Mouse (Mus musculus) ovary, postnatal 14 days (tissue): ENCODE data around the gene Dchs2.
"Not testable (repeated sequence)": the region's sequence is repeated elsewhere in the genome, so short reads cannot be mapped to it uniquely, and the experiment has no call there.

ENCODE experiments used
- DNase-seq: peaks from one replicate; pipeline ENCODE4 v3.0.0; 2022; ENCODE audit warnings: low spot score

Dchs2 gene

GRCm38 (mm10) chr3:83127726-83128448 lies at the start of gene Dchs2:
Gene Dchs2, plus strand, starts transcription at chr3:83127948.
- DNase-seq = no peak

DNA sequence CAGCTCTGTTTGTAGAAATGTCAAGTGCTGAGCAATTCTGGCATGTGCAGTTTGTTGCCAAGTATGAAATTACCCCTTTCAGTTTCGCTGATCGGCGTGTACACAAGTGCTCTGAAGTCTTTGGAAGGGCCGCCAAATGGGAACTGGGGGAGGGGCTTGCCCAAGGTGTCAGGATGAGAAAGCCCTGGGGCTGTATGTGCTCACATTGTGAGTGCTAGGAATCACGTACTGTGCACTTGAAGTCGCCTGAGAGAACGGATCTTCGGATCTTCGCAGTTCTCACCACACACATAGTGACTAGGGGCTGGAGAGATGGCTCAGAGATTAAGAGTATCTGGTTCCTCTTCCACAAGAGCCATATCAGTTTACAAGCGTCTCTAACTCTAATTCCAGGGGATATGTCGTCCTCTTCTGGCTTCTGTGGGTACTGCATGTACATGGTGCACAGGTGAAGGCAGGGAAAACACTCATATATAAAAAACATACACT lies 47.1 kb upstream of the Dchs2 start:
- peak; percentile 55 for DNase-seq

DNA sequence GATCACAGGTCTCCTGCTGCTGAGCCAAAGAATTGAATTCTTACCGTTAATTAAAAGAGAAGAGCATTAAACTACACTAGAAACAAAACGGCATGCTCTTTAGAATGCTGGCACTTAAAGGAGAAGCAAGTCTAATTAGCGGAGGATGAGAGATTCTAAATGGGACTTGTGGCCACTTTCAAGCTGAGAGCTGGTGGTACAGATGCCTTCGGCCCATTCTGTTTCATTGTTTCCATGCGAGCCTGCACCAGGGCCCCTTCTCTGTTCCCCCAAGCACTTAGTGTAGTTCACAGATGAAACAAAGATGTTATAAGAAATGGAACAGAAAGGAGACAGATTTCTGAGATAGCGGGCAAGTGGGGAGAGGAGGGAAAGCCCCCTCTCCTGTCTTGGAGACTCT lies 30.2 kb upstream of the Dchs2 start:
- no peak for DNase-seq

DNA sequence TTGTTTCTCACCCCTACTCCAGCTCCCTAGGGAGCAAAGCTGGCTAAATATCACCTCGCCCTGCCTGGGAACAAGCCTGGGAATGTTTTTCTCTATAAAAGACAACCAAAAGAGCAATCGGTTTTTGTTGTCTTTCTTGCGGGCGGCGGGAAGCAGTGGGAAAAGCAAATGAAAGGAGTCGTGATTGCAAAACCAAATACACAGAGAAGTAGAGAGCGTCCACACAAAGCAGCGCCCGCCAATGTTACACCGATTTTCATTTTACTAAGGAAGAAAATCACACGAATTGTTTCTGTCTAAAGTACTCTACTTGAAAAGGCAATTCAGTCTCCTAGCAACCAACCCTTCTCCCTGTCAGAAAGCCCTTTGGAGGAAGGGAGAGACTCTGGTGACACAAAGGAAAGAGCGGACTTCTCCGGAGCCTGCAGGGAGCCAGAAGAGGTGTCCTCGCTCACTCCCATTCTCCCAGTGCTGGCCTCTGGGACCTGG lies 29.2 kb upstream of the Dchs2 start:
- DNase-seq = no peak

DNA sequence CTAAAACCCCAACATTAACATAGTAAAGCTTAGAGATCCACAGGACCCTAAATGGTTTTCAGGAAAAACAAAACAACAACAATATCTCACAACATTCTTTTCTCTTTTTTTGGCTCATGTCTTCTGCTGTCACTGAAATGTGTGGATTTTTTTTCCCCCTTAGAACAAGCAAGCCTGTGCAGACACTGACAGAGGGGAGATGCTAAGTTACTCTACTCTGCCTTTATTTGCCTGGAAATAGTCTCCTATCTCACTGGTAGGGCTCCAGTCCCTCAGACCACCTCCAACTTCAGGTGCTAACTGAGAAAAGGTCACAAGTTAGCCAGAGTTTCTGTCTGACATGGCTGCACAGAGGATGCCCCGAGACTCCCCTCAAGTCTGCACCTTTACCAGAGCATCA lies 28.6 kb upstream of the Dchs2 start:
- DNase-seq = no peak

GRCm38 (mm10) chr3:83099651-83100050 lies 28.1 kb upstream of the Dchs2 start:
- no peak for DNase-seq

GRCm38 (mm10) chr3:83102286-83102685 lies 25.5 kb upstream of the Dchs2 start:
- DNase-seq = no peak

- no peak for DNase-seq
Measured at GRCm38 (mm10) chr3:83110163-83110562, 17.6 kb upstream of the Dchs2 start.

GRCm38 (mm10) chr3:83111485-83112261 lies 16.1 kb upstream of the Dchs2 start:
- no peak for DNase-seq

DNA sequence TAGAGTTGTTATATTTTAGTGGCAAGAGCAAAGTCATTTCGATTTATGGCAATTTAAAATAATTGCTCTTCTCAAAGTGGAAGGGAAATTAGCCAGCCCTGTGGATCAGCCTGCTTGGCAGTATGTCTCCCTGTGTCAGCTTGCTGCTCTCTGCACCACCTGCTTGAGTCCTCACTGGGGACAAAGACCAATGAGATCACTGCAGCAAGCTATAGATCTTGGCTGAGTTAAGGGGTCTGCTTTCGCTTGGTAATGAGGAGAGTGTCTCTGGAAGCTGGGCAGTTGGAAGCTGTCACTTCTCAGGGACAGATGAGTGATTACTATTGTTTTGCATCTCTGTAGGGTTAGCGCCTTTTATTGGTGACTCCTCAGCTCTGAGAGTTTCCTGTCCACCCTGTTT lies 14.9 kb upstream of the Dchs2 start:
- DNase-seq = no peak

DNA sequence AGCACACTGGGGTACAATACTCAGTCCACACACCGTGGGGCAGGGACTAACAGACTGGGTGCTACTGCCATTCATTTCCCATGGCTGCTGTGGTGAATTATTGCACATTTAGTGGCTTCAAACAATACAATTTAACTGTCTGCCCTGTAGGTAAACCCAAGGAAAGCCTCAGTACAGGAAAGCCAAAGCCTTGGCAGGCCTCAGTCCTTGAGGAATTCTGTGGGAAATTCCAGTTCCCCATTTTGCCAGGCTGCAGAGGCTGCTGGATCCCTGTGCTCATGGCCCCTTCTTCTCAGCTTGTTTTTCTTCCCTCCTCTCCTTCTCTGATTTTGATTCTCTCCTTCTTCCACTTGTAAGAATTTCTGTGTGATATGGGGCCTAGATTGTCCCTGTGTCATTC lies 12.8 kb upstream of the Dchs2 start:
- no peak for DNase-seq

- DNase-seq = no peak
Measured at GRCm38 (mm10) chr3:83117592-83117991, 10.2 kb upstream of the Dchs2 start.

DNA sequence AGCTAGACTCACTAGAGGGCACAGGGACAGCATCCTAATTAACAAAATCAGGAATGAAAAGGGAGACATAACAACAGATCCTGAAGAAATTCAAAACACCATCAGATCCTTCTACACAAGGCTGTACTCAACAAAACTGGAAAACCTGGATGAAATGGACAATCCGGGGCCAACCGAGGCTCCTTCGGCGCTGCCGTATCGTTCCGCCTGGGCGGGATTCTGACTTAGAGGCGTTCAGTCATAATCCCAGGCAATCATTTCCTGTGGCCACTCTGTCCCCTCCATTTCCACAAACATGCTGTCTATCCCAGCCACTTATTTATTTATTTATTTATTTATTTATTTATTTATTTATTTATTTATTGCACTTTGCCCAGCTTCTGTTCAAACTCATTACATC lies 3.8 kb upstream of the Dchs2 start:
- not testable (repeated sequence) for DNase-seq

DNA sequence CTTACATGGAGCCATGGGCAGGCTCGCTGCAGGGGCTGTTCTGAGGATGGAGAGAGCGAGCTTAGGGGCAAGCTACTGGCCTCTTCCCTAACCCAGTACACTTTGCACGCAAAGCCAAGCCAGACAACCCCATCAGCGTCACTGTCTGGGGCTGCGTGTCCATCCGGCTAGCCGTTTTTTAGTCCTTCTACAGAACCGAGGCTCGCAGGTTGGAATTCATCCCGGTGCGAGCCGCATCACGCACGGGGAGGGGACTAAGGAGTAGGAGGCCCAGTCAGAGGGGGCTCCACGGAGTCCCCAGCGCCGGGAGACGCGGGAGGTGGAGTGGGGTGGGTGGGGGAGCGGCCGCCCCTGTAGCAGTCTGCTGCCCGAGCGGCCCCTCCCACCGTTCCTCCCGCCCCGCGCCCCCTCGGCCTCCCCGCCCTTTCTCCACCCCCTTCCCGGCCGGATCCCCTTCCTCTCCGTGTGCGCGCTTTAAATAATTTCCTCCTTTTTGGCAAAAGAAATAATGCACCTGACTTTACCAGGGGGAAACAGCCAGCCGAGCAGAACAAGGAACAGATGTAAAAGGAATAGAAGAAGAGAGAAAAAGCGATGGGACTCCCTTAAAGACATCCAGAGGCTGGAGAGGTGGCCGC lies 541 bp upstream of the Dchs2 start:
- DNase-seq = no peak

- no peak for DNase-seq
Measured at GRCm38 (mm10) chr3:83128449-83128922, 738 bp downstream of the Dchs2 start.

DNA sequence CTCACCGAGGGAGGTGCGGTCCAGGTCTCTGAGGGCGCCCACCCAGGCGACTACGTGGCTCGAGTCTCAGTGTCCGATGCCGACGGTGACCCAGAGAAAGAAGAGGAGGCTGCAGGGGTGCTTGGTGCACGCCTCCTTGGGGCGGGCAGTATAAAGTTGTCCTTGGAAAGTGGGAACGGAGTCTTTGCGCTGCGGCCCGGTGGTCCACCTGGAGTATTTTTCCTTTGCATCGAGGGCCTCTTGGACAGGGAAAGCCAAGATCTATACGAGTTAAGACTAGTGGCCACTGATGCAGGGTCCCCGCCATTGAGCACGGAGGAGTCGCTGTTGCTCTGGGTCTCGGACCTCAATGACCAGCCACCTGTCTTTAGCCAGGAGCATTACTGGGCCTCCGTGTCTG lies 1.4 kb downstream of the Dchs2 start:
- DNase-seq = no peak

GRCm38 (mm10) chr3:83136413-83136812 lies 8.7 kb downstream of the Dchs2 start:
- no peak for DNase-seq

GRCm38 (mm10) chr3:83138820-83139219 lies 11.1 kb downstream of the Dchs2 start:
- DNase-seq = no peak

DNA sequence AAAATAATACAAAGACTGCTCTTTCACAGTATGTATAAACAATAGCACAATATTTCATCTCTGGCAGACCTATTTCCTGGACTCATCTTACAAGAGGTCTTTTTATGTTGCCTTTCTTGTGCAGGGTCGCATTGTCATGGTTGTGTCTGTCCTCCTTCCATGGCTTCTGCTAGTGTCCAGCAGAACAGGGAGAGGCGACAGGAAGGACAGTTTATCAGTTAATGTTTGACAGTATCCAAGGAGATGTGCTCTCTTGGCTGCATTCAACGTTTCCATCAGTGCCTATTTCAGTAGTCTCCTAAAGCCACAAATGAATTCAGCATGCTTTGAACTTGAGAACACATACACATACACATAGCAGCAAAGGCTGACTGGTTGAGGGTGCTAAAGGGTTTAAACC lies 17.9 kb downstream of the Dchs2 start:
- no peak for DNase-seq

- no peak for DNase-seq
Measured at GRCm38 (mm10) chr3:83147273-83148054, 19.7 kb downstream of the Dchs2 start.

DNA sequence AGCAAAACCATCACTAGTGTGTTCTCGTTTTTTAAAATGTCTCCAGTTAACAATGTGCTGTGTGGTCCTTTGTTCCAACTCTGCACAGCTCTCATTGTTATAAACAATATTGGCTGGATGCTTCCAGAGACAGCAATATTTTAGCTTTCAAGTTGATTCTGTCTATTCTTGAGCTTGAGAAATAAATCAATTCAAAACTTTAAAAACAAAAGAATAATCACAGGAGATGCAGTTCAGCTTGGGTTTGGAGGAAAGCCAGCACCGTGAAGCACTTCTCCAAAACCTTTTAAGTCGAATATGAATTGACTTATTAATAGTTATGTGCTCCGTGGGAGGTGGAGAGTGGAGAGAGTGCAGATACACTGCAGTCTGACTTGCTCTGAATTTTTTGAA lies 20.3 kb downstream of the Dchs2 start:
- no peak for DNase-seq

DNA sequence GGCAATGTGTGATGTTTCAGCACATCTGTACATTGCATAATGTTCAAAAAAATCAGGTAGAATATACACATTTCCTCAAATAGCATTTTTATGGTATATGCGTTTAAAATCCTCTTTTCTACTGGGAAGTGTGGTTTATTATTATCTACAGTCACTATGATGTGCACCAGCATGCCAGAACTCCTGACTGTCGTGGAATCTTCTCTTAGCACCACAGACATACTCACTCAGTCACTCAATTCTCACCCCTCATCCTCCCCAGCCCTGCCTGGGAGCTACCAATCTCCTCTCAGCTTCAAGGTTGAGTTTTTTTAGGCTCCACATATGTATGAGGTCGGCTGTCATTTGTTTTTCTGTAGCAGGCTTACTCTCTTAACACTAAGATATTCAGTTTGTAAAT lies 20.8 kb downstream of the Dchs2 start:
- DNase-seq = no peak
